29 mouse cellular contexts compared by ENCODE assay signal in the genomic region with DNA sequence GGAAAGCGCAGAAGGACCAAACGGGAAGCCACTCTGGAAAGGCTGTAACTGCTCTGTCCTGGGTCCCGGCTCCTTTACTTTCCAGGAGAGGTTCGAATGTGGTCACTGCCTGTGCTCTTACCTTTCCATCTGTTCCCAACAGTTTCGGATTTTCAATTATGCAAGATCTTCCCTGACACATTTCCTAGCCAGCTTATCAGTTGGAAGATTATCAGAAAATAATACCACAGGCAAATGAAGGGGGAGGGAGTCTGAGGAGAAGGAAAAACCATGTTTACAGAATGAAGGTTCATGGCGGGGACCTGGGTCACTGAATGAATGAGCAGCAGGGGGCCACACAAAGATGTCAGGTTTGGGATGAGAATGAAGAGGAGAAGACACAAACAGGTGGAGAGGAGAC.
"Had no signal": no experiment of that assay in that cellular context is flagged by ENCODE, and none has a peak within 500 bp of the region (broad histone marks: within the 10 kb centered on the region; RNA-seq: fewer than 3 reads in every experiment).

No protein-coding gene starts in this region.

- H3K9me3 ChIP-seq: embryonic facial prominence, embryonic 10.5 days; embryonic facial prominence, embryonic 12.5 days; embryonic facial prominence, embryonic 13.5 days; embryonic facial prominence, embryonic 15.5 days; forebrain, embryonic 10.5 days; forebrain, embryonic 12.5 days; forebrain, embryonic 13.5 days; forebrain, embryonic 15.5 days had no signal

- H3K9ac ChIP-seq: embryonic facial prominence, embryonic 12.5 days; embryonic facial prominence, embryonic 13.5 days; embryonic facial prominence, embryonic 15.5 days; forebrain, embryonic 12.5 days; forebrain, embryonic 13.5 days; forebrain, embryonic 15.5 days had no signal

- DNase-seq: cerebellum, adult 18-20 months; cerebellum, adult 2 months; cerebellum, adult 8-10 months; cerebellum, adult 9-10 months; cerebellum, adult 9-11 months; cerebellum, postnatal 10 days; cerebellum, postnatal 14 days; cerebellum, postnatal 25 days; cerebellum, postnatal 36 days; embryo, embryonic 11 days; gastrocnemius, adult 2 months; gastrocnemius, postnatal 10 days; gastrocnemius, postnatal 14 days; gastrocnemius, postnatal 25 days; gastrocnemius, postnatal 36 days; heart, adult 11 months; heart, adult 18-20 months; heart, adult 2 months had no signal

- H3K27ac ChIP-seq: embryonic facial prominence, embryonic 10.5 days; embryonic facial prominence, embryonic 12.5 days; embryonic facial prominence, embryonic 13.5 days; embryonic facial prominence, embryonic 15.5 days; forebrain, embryonic 10.5 days; forebrain, embryonic 12.5 days; forebrain, embryonic 13.5 days; forebrain, embryonic 15.5 days; gastrocnemius, adult 2 months; heart, adult 2 months had no signal

- H3K4me3 ChIP-seq: embryonic facial prominence, embryonic 10.5 days; embryonic facial prominence, embryonic 12.5 days; embryonic facial prominence, embryonic 13.5 days; embryonic facial prominence, embryonic 15.5 days; erythroblast, embryonic 14.5 days; forebrain, embryonic 10.5 days; forebrain, embryonic 12.5 days; forebrain, embryonic 13.5 days; forebrain, embryonic 15.5 days; gastrocnemius, adult 2 months; heart, adult 2 months had no signal

- H3K4me1 ChIP-seq: embryonic facial prominence, embryonic 12.5 days; embryonic facial prominence, embryonic 15.5 days had no signal

- H3K27me3 ChIP-seq: embryonic facial prominence, embryonic 12.5 days; embryonic facial prominence, embryonic 13.5 days; embryonic facial prominence, embryonic 15.5 days; forebrain, embryonic 12.5 days; forebrain, embryonic 13.5 days; forebrain, embryonic 15.5 days had no signal

- ATAC-seq: forebrain, embryonic 13.5 days; forebrain, embryonic 14.5 days; forebrain, embryonic 15.5 days; forebrain, embryonic 16.5 days had no signal

- H3K4me2 ChIP-seq: embryonic facial prominence, embryonic 12.5 days; embryonic facial prominence, embryonic 13.5 days; embryonic facial prominence, embryonic 15.5 days; forebrain, embryonic 12.5 days; forebrain, embryonic 13.5 days; forebrain, embryonic 15.5 days had no signal
